Mouse (Mus musculus): ENCODE data around the gene Npepps. TPM values are rescaled to one million over a fixed set of nuclear protein-coding genes. Genes with fewer than 3 reads are reported as not detected.

Npepps gene
- polyA plus RNA-seq, 1 experiment: 37.8 TPM

GRCm38 (mm10) chr11:97156999-97157398 is 123.4 kb downstream of the Npepps start:
- peaks cover 8% of the 10 kb centered on the region for H3K79me2 ChIP-seq (ENCODE audit: control insufficient read depth, insufficient read depth)
- no peaks in the 10 kb centered on the region for H3K27me3 ChIP-seq (ENCODE audit: control insufficient read depth, insufficient read depth, insufficient read length)
- no peak overlapping the region for H3K4me3 ChIP-seq (ENCODE audit: insufficient read depth, poor library complexity, severe bottlenecking)
- no peak for TF ChIP-seq CTCF (IDR thresholded peaks at IDR 0.05; ENCODE audit: control insufficient read depth, insufficient read depth, insufficient read length)
- no peak for TF ChIP-seq MYOG (IDR thresholded peaks at IDR 0.05; ENCODE audit: control insufficient read depth, extremely low read depth, insufficient read length)
- no peak for TF ChIP-seq MAX (IDR thresholded peaks at IDR 0.05)
- TF ChIP-seq CEBPB (IDR thresholded peaks at IDR 0.05; ENCODE audit: low read depth): no peak
- TF ChIP-seq USF1 (IDR thresholded peaks at IDR 0.05; ENCODE audit: low read depth): no peak
- no peak for TF ChIP-seq MYOD1 (IDR thresholded peaks at IDR 0.05; ENCODE audit: control insufficient read depth, insufficient read length, low read depth)
- no peak for TF ChIP-seq FOSL1 (IDR thresholded peaks at IDR 0.05; ENCODE audit: insufficient read depth, low read length, poor library complexity, severe bottlenecking)
- peaks cover 76% of the 10 kb centered on the region for H3K36me3 ChIP-seq (ENCODE audit: control insufficient read depth, insufficient read depth)
- peaks cover 3% of the 10 kb centered on the region for H3K79me3 ChIP-seq (ENCODE audit: low read depth)
- no peak overlapping the region for H3ac ChIP-seq (ENCODE audit: control insufficient read depth, insufficient read length, low read depth)

Other genes with a start within 250 kb of the Npepps start
- gene Lrrc46, start 239.2 kb downstream of the Npepps start, polyA plus RNA-seq (2012; fragmentation: generic; extraction: Trizol): 1.0 TPM
- gene Mrpl10, start 239.1 kb downstream of the Npepps start, polyA plus RNA-seq (2012; fragmentation: generic; extraction: Trizol): 77.5 TPM
- gene Osbpl7, start 230.0 kb downstream of the Npepps start, polyA plus RNA-seq (2012; fragmentation: generic; extraction: Trizol): 1.8 TPM
- not detected for gene Tbx21, start 165.3 kb downstream of the Npepps start, polyA plus RNA-seq (2012; fragmentation: generic; extraction: Trizol)
- gene Tbkbp1, start 129.1 kb downstream of the Npepps start, polyA plus RNA-seq (2012; fragmentation: generic; extraction: Trizol): 0.46 TPM
- gene Kpnb1, start 92.8 kb downstream of the Npepps start, polyA plus RNA-seq (2012; fragmentation: generic; extraction: Trizol): 180 TPM
- 48.5 TPM for gene Mrpl45, start 35.1 kb upstream of the Npepps start, polyA plus RNA-seq (2012; fragmentation: generic; extraction: Trizol)
- 0.05 TPM for gene Gpr179, start 71.4 kb upstream of the Npepps start, polyA plus RNA-seq (2012; fragmentation: generic; extraction: Trizol)
- 8.1 TPM for gene Socs7, start 81.9 kb upstream of the Npepps start, polyA plus RNA-seq (2012; fragmentation: generic; extraction: Trizol)
- gene Arhgap23, start 134.9 kb upstream of the Npepps start, polyA plus RNA-seq (2012; fragmentation: generic; extraction: Trizol): 23.9 TPM
- 0.34 TPM for gene 4933428G20Rik, start 219.7 kb upstream of the Npepps start, polyA plus RNA-seq (2012; fragmentation: generic; extraction: Trizol)